In the genomic region with DNA sequence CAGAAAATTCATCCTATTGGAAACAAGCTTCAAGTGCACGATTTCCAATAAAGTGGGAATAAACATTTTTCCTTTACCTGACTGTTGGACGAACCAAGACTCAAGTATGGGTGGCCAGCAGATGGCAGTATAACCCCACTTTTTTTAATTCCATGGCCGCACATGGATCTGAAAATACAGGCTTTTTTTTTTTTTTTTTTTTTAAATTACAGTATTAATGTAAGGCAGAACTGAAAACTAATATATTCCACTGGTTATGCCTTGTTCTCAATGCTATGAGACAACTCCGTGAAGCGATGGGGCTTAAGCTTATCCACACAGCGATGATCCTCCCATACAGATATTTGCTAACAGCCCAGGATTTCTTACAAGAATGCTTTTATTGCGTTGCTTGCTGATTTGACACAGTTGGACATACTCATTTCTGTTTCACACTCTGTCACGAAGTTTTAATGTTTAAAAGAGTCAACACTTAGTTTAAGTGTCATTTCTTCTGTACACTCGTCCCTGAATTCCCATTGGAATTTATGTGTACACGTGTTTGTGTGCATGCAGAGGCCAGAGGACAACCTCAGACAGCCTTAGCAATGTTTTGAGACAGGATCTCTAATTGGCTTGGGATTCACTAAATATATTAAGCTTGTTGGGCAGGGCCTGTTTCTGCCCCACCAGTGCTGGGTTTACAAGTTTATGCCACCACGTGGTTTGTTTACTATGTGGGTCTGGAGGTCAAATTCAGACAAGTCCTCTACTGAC, we compare ENCODE assay signal across 9 mouse cellular contexts.
A peak's percentile ranks its signal among the peaks of the same experiment; 100 is the strongest.
DNase-seq lines count a peak whose midpoint lies in the region; ATAC-seq and TF ChIP-seq lines count a peak whose summit lies in the region.
"Had no signal": no experiment of that assay in that cellular context is flagged by ENCODE, and none has a peak within 500 bp of the region (broad histone marks: within the 10 kb centered on the region; RNA-seq: fewer than 3 reads in every experiment).

No protein-coding gene starts in this region.

- H3K36me3 ChIP-seq in embryonic facial prominence, embryonic 10.5 days (replicated peaks): no peaks in the 10 kb centered on the region
- no peaks in the 10 kb centered on the region for H3K36me3 ChIP-seq in stomach, postnatal 0 days (ENCODE audit: control insufficient read depth, insufficient read depth, low read length)
- H3K36me3 ChIP-seq: embryonic facial prominence, embryonic 12.5 days had no signal

- 53% methylated on average over 11 of the region's 11 CpGs for WGBS in embryonic facial prominence, embryonic 10.5 days
- 29% methylated on average over 11 of the region's 11 CpGs for WGBS in stomach, postnatal 0 days

- no peak overlapping the region for H3K4me3 ChIP-seq in embryonic facial prominence, embryonic 10.5 days
- no peak overlapping the region for H3K4me3 ChIP-seq in stomach, postnatal 0 days (ENCODE audit: low read depth, low read length)
- H3K4me3 ChIP-seq: embryonic facial prominence, embryonic 12.5 days had no signal

- H3K4me1 ChIP-seq in embryonic facial prominence, embryonic 10.5 days: no peaks in the 10 kb centered on the region
- no peaks in the 10 kb centered on the region for H3K4me1 ChIP-seq in stomach, postnatal 0 days (replicated peaks; ENCODE audit: control insufficient read depth, insufficient read depth)
- H3K4me1 ChIP-seq: embryonic facial prominence, embryonic 12.5 days had no signal

- no peaks in the 10 kb centered on the region for H3K9me3 ChIP-seq in embryonic facial prominence, embryonic 10.5 days
- no peaks in the 10 kb centered on the region for H3K9me3 ChIP-seq in stomach, postnatal 0 days (ENCODE audit: control insufficient read depth, low read length)
- H3K9me3 ChIP-seq: embryonic facial prominence, embryonic 12.5 days had no signal

- no peak overlapping the region for H3K9ac ChIP-seq in stomach, postnatal 0 days (ENCODE audit: low read length)
- H3K9ac ChIP-seq: embryonic facial prominence, embryonic 12.5 days had no signal

- TF ChIP-seq EP300 in stomach, postnatal 0 days (optimal IDR thresholded peaks at IDR 0.05): no peak

- DNase-seq in layer of hippocampus, adult 11-12 months (ENCODE audit: low spot score): peak; percentile 28
- DNase-seq in layer of hippocampus, adult 9-10 months (ENCODE audit: low spot score): no peak
- peak; percentile 79 for DNase-seq in adipocyte (ENCODE audit: low spot score)
- peak; percentile 57 for DNase-seq in embryonic facial prominence, embryonic 10.5 days (ENCODE audit: low spot score)
- DNase-seq in induced T-regulatory cell, adult 2 months (ENCODE audit: low read depth): peak; percentile 11
- DNase-seq in mesoderm, embryonic 11.5 days (ENCODE audit: low read depth, low spot score): peak; percentile 69
- DNase-seq in stomach, postnatal 0 days (ENCODE audit: low spot score): peak; percentile 47
- no peak for DNase-seq in thymus, adult 18-20 months

- H3K27me3 ChIP-seq in embryonic facial prominence, embryonic 10.5 days (replicated peaks; ENCODE audit: low read depth, poor library complexity, severe bottlenecking): no peaks in the 10 kb centered on the region
- H3K27me3 ChIP-seq in stomach, postnatal 0 days (ENCODE audit: control insufficient read depth, insufficient read depth, low read length): no peaks in the 10 kb centered on the region
- H3K27me3 ChIP-seq: embryonic facial prominence, embryonic 12.5 days had no signal

- no peak for ATAC-seq in stomach, postnatal 0 days (ENCODE audit: low FRiP score, low TSS enrichment)

- H3K27ac ChIP-seq in embryonic facial prominence, embryonic 10.5 days (replicated peaks): no peak overlapping the region
- H3K27ac ChIP-seq in stomach, postnatal 0 days (replicated peaks): no peak overlapping the region
- H3K27ac ChIP-seq: embryonic facial prominence, embryonic 12.5 days had no signal

- H3K4me2 ChIP-seq in stomach, postnatal 0 days (replicated peaks; ENCODE audit: low read depth): no peak overlapping the region; the same call in 1 of the 2 replicates
- H3K4me2 ChIP-seq: embryonic facial prominence, embryonic 12.5 days had no signal

- TF ChIP-seq CTCF in stomach, postnatal 0 days (IDR thresholded peaks at IDR 0.05; ENCODE audit: low read depth): peak; percentile 74

Comparison
In these comparisons a context has a peak if more than half of its experiments do, and no peak if none do; other contexts are left out.
1. DNase-seq: peak in layer of hippocampus, adult 11-12 months (single experiment), adipocyte (single experiment), embryonic facial prominence, embryonic 10.5 days (single experiment), induced T-regulatory cell, adult 2 months (single experiment), mesoderm, embryonic 11.5 days (single experiment) and stomach, postnatal 0 days (single experiment); none in layer of hippocampus, adult 9-10 months (single experiment) and thymus, adult 18-20 months (0 of 2).